Mouse (Mus musculus) embryonic facial prominence, embryonic 10.5 days (tissue): ENCODE results near the gene Clec2g. TPM values are rescaled to one million over a fixed set of nuclear protein-coding genes. Genes with fewer than 3 reads are reported as not detected.
"Not testable (repeated sequence)": the region's sequence is repeated elsewhere in the genome, so short reads cannot be mapped to it uniquely, and the experiment has no call there.

Source experiments
- DNase-seq: peaks from one replicate; pipeline ENCODE4 v3.0.0-alpha.2; 2017; ENCODE audit warnings: low spot score
- H3K27ac ChIP-seq: fragments of 300-500 bp; sonication (generic); replicated peaks from 2 replicates; pipeline ENCODE4 v1.5.1; 2016; ENCODE audit warnings: mild to moderate bottlenecking
- H3K27me3 ChIP-seq: fragments of 300-500 bp; sonication (generic); replicated peaks from 2 replicates; pipeline ENCODE4 v1.6.1; 2016; ENCODE audit warnings: low read depth, mild to moderate bottlenecking; ENCODE audit not compliant: poor library complexity, severe bottlenecking
- H3K36me3 ChIP-seq: fragments of 300-500 bp; sonication (generic); replicated peaks from 2 replicates; pipeline ENCODE4 v1.6.1; 2016; ENCODE audit warnings: mild to moderate bottlenecking, moderate library complexity
- H3K4me1 ChIP-seq: fragments of 300-500 bp; sonication (generic); 2 replicates; pipeline ENCODE4 v1.6.1; 2016
- H3K4me3 ChIP-seq: fragments of 300-500 bp; sonication (generic); 2 replicates; pipeline ENCODE4 v1.5.1; 2016; ENCODE audit warnings: mild to moderate bottlenecking, moderate library complexity
- H3K9me3 ChIP-seq: fragments of 300-500 bp; sonication (generic); 2 replicates; pipeline ENCODE4 v1.6.1; 2016; ENCODE audit warnings: mild to moderate bottlenecking
- WGBS: fragments of 180-500 bp; shearing (Covaris S2); methylation state at CpG from one replicate; pipeline ENCODE4 v1.1.7; 2016; 5-methylcytosine and 5-hydroxymethylcytosine counted together
- polyA plus RNA-seq: library from polyadenylated mRNA; unstranded; fragments of >200 nt; fragmentation: Nextera tagmentation; extraction: Ambion mirVana; gene quantifications from 2 replicates; pipeline ENCODE4 v1.2.1, GENCODE M21; 2016

The Clec2g gene
- polyA plus RNA-seq, 1 experiment from 2014 or later = not detected

DNA sequence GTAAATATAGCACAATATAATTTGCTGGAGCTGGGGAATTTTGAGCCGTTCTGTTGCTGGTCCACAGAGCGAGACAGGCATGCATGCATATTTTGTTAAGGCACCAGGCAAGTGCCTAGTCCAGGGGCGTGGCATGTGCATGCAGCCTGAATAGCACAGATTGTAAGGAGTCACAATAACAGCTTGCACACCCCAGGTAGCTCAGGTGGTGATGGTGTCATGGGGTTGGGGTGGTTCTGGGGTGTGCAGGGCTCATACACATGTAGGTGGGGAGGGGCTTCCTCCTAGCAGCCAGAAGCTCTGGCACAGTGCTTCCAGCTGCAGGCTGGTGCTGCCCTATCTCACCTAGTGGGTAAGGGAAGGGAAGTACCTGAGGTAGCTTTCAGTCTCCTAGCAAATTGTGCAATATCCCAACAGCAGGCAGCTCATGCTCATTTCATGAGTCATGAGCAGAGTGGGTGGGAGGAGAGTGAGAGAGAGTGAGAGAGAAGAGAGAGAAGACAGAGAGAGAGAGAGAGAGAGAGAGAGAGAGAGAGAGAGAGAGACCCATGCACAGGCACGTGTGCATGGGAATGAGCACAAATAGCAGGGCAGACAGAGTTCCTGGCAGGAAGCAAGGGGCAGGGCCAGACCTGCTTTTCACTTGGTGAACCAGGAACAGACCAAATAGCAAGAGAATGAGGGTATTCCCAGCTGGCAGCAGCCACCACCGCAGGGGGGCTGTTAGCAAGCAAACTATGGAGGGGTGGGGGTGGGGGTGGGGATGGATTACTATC lies 7.7 kb downstream of the Clec2g start:
- H3K4me1 ChIP-seq = 0 out of 2 replicates have a peak, but pooled peaks cover 4% of the 10 kb centered on the region
- DNase-seq = no peak
- no peaks in the 10 kb centered on the region for H3K27me3 ChIP-seq
- no peaks in the 10 kb centered on the region for H3K36me3 ChIP-seq
- peaks cover 7% of the 10 kb centered on the region; the same call in 1 of the 2 replicates for H3K9me3 ChIP-seq
- H3K27ac ChIP-seq = no peak overlapping the region
- WGBS = 82% methylated on average over 5 of the region's 5 CpGs
- H3K4me3 ChIP-seq = no peak overlapping the region

GRCm38 (mm10) chr6:128945564-128945963 lies 11.4 kb downstream of the Clec2g start:
- no peak for DNase-seq
- Histone ChIP-seq H3K4me3 (no peak overlapping the region), H3K4me1 (0 out of 2 replicates have a peak, but pooled peaks cover 4% of the 10 kb centered on the region), H3K36me3 (no peaks in the 10 kb centered on the region), H3K27me3 (no peaks in the 10 kb centered on the region), H3K27ac (no peak overlapping the region), H3K9me3 (peaks cover 7% of the 10 kb centered on the region; the same call in 1 of the 2 replicates)
- WGBS = 95% methylated on average over 3 of the region's 3 CpGs

- DNase-seq = no peak
- no peak overlapping the region for H3K27ac ChIP-seq
- H3K9me3 ChIP-seq = no peaks in the 10 kb centered on the region
- H3K4me3 ChIP-seq = no peak overlapping the region
- H3K36me3 ChIP-seq = no peaks in the 10 kb centered on the region
- H3K4me1 ChIP-seq = no peaks in the 10 kb centered on the region
- 94% methylated on average over 1 of the region's 1 CpGs for WGBS
- no peaks in the 10 kb centered on the region for H3K27me3 ChIP-seq
Observed at GRCm38 (mm10) chr6:128961110-128961509, 26.9 kb downstream of the Clec2g start.

- 90% methylated on average over 2 of the region's 2 CpGs for WGBS
- H3K9me3 ChIP-seq, H3K4me1 ChIP-seq, H3K36me3 ChIP-seq, H3K4me3 ChIP-seq, H3K27me3 ChIP-seq, DNase-seq, H3K27ac ChIP-seq: not testable (repeated sequence)
Observed at GRCm38 (mm10) chr6:128962108-128962507, 27.9 kb downstream of the Clec2g start.

- no peak for DNase-seq
- Histone ChIP-seq H3K36me3 (no peaks in the 10 kb centered on the region), H3K4me3 (no peak overlapping the region), H3K4me1 (no peaks in the 10 kb centered on the region), H3K27ac (no peak overlapping the region), H3K27me3 (no peaks in the 10 kb centered on the region), H3K9me3 (no peaks in the 10 kb centered on the region)
Observed at GRCm38 (mm10) chr6:128964519-128964918, 30.3 kb downstream of the Clec2g start.

GRCm38 (mm10) chr6:128968463-128968862 lies 34.3 kb downstream of the Clec2g start:
- no peak overlapping the region for H3K27ac ChIP-seq
- no peaks in the 10 kb centered on the region for H3K4me1 ChIP-seq
- no peaks in the 10 kb centered on the region for H3K36me3 ChIP-seq
- no peak overlapping the region for H3K4me3 ChIP-seq
- no peaks in the 10 kb centered on the region for H3K27me3 ChIP-seq
- H3K9me3 ChIP-seq = no peaks in the 10 kb centered on the region
- DNase-seq = no peak

DNA sequence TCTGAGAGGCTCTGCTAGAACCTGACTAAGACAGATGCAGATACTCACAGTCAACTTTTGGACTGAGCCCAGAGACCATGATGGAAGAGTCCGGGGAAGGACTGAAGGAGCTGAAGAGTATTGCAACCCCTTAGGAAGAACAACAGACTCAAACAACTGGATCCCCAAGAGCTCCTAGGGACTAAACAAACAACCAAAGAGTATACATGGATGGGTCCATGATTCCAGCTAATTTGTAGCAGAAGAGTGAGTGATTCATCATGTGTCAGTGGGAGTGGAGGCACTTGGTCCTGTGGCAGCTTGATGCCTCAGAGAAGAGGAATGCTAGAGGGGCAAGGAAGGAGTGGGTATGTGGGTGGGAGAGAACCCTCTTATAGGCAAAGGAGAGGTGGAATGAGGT lies 35.6 kb downstream of the Clec2g start:
- Histone ChIP-seq H3K36me3 (no peaks in the 10 kb centered on the region), H3K4me3 (no peak overlapping the region), H3K27ac (no peak overlapping the region), H3K9me3 (no peaks in the 10 kb centered on the region), H3K27me3 (no peaks in the 10 kb centered on the region), H3K4me1 (no peaks in the 10 kb centered on the region)
- WGBS = 95% methylated on average over 1 of the region's 1 CpGs
- no peak for DNase-seq

DNA sequence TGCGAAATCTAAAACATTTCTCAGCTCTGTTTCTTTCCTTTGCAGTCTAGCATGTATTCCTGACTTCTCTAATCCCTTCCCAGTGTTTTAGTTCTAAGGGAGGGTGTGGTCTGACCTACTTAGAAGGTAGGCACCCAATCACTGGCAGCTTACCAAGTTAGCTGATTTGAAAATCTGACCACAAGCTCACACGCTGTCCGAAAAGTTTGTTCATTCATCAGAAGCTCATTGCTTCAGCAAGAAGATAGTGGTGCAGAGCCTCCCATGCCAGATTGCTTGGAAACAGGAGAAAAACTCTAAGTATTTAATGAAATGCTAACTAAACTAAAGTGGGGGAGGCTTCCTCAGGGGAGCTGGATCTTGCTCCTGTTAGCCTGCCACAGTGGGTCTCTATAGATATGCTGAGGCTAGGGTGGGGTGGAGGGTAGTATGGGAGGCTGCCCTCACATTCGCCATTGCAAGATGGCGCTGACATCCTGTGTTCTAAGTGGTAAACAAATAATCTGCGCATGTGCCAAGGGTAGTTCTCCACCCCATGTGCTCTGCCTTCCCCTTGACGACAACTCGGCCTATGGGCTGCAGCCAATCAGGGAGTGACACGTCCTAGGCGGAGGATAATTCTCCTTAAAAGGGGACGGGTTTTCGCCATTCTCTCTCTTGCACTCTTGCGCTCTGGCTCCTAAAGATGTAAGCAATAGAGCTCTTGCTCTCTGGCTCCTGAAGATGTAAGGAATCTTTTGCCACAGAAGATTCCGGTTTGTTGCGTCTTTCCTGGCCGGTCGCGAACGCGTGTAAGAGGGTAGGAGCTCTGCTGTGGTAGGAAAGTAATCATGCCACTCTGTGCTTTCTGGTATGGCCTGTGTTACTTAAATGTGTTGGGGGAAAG lies 36.6 kb downstream of the Clec2g start:
- H3K27me3 ChIP-seq, H3K4me3 ChIP-seq, H3K9me3 ChIP-seq, DNase-seq, H3K27ac ChIP-seq, H3K36me3 ChIP-seq, H3K4me1 ChIP-seq: not testable (repeated sequence)
- 94% methylated on average over 20 of the region's 20 CpGs for WGBS

- no peaks in the 10 kb centered on the region for H3K4me1 ChIP-seq
- H3K27me3 ChIP-seq = no peaks in the 10 kb centered on the region
- no peak overlapping the region for H3K4me3 ChIP-seq
- H3K9me3 ChIP-seq = no peaks in the 10 kb centered on the region
- H3K36me3 ChIP-seq = no peaks in the 10 kb centered on the region
- 84% methylated on average over 1 of the region's 1 CpGs for WGBS
- H3K27ac ChIP-seq = no peak overlapping the region
- DNase-seq = no peak
Observed at GRCm38 (mm10) chr6:128971394-128972039, 37.3 kb downstream of the Clec2g start.

DNA sequence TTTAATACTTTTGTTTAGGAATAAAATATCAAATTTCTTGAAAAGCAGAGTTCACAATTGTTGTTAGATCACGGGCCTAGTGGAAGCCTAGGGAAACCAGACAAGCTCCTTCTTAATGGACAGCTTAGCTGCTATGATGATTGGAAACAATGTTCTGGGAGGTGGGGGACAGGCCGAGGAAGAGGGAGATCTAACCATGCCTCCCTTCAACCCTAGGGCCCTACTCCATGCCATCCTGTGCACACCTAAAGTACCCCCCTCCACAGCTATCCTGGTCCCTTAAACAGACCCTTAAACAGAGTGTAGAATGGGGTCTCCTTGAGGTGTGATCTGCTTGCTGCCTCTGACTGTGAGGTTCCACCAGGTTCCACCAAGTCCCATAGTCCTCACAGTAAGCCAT lies 38.0 kb downstream of the Clec2g start:
- no peak overlapping the region for H3K27ac ChIP-seq
- DNase-seq = no peak
- no peaks in the 10 kb centered on the region for H3K9me3 ChIP-seq
- no peaks in the 10 kb centered on the region for H3K36me3 ChIP-seq
- H3K27me3 ChIP-seq = no peaks in the 10 kb centered on the region
- 87% methylated on average over 2 of the region's 2 CpGs for WGBS
- H3K4me1 ChIP-seq = no peaks in the 10 kb centered on the region
- H3K4me3 ChIP-seq = no peak overlapping the region

GRCm38 (mm10) chr6:128972687-128973438 lies 38.7 kb downstream of the Clec2g start:
- WGBS = 87% methylated on average over 5 of the region's 5 CpGs
- no peaks in the 10 kb centered on the region for H3K4me1 ChIP-seq

GRCm38 (mm10) chr6:128973439-128973697 lies 39.2 kb downstream of the Clec2g start:
- WGBS = 92% methylated on average over 3 of the region's 3 CpGs
- H3K4me1 ChIP-seq = no peaks in the 10 kb centered on the region
- no peaks in the 10 kb centered on the region for H3K27me3 ChIP-seq
- no peak overlapping the region for H3K27ac ChIP-seq
- no peaks in the 10 kb centered on the region for H3K9me3 ChIP-seq
- no peaks in the 10 kb centered on the region for H3K36me3 ChIP-seq
- DNase-seq = no peak
- no peak overlapping the region for H3K4me3 ChIP-seq

More at GRCm38 (mm10) chr6:128972687-128973438, 38.7 kb downstream of the Clec2g start:
- no peaks in the 10 kb centered on the region for H3K27me3 ChIP-seq
- no peaks in the 10 kb centered on the region for H3K36me3 ChIP-seq
- H3K27ac ChIP-seq = no peak overlapping the region
- DNase-seq = no peak
- H3K4me3 ChIP-seq = no peak overlapping the region
- no peaks in the 10 kb centered on the region for H3K9me3 ChIP-seq
